Comparison of ENCODE assay signal across 12 mouse cellular contexts in genomic region chr15:100829775-100830174, GRCm38 (mm10). TPM values are rescaled to one million over a fixed set of nuclear protein-coding genes. Genes with fewer than 3 reads are reported as not detected.
A peak's percentile ranks its signal among the peaks of the same experiment; 100 is the strongest.
DNase-seq lines count a peak whose midpoint lies in the region; ATAC-seq lines count a peak whose summit lies in the region.
"Had no signal": no experiment of that assay in that cellular context is flagged by ENCODE, and none has a peak within 500 bp of the region (broad histone marks: within the 10 kb centered on the region; RNA-seq: fewer than 3 reads in every experiment).

No protein-coding gene starts in this region.

- no peak for DNase-seq in heart, adult 8-10 months (ENCODE audit: low spot score)
- peak; percentile 75 to 81 for DNase-seq in layer of hippocampus, postnatal 36 days
- DNase-seq in right cerebral cortex, postnatal 36 days (ENCODE audit: low spot score in 2 of 2) = peak; percentile 73 to 76
- no peak for DNase-seq in cerebellum, postnatal 4 days (ENCODE audit: low spot score in 2 of 2)
- DNase-seq in adrenal gland, adult 2 months = no peak
- DNase-seq in adrenal gland, postnatal 36 days = no peak
- DNase-seq: cerebellum, adult 2 months; gastrocnemius, postnatal 25 days had no signal

- no peak overlapping the region for H3K4me2 ChIP-seq in heart, embryonic 15.5 days
- no peak overlapping the region for H3K4me2 ChIP-seq in intestine, embryonic 15.5 days (replicated peaks)

- H3K27me3 ChIP-seq in heart, embryonic 15.5 days = peaks cover 32% of the 10 kb centered on the region
- no peaks in the 10 kb centered on the region for H3K27me3 ChIP-seq in intestine, embryonic 15.5 days (replicated peaks)

- H3K4me1 ChIP-seq in heart, embryonic 15.5 days (replicated peaks) = no peaks in the 10 kb centered on the region
- H3K4me1 ChIP-seq in intestine, embryonic 15.5 days (replicated peaks) = peaks cover 5% of the 10 kb centered on the region

- WGBS in heart, embryonic 15.5 days = 77% methylated on average over 9 of the region's 9 CpGs
- WGBS in intestine, embryonic 15.5 days = 67% methylated on average over 9 of the region's 9 CpGs

- ATAC-seq in heart, embryonic 15.5 days (replicated peaks; ENCODE audit: insufficient number of reproducible peaks, insufficient read depth, low FRiP score, low read depth) = 0 out of 2 replicates have a peak, but pooled peaks have one; percentile 39
- ATAC-seq in intestine, embryonic 15.5 days = peak; percentile 48

- H3K4me3 ChIP-seq in heart, embryonic 15.5 days = no peak overlapping the region
- H3K4me3 ChIP-seq in intestine, embryonic 15.5 days (replicated peaks) = no peak overlapping the region
- H3K4me3 ChIP-seq: forebrain, embryonic 10.5 days had no signal

- H3K9me3 ChIP-seq in heart, embryonic 15.5 days (replicated peaks) = no peaks in the 10 kb centered on the region
- H3K9me3 ChIP-seq in intestine, embryonic 15.5 days = no peaks in the 10 kb centered on the region
- H3K9me3 ChIP-seq: forebrain, embryonic 10.5 days had no signal

- no peaks in the 10 kb centered on the region for H3K36me3 ChIP-seq in heart, embryonic 15.5 days
- H3K36me3 ChIP-seq in intestine, embryonic 15.5 days = no peaks in the 10 kb centered on the region
- H3K36me3 ChIP-seq: forebrain, embryonic 10.5 days had no signal

- H3K27ac ChIP-seq in heart, embryonic 15.5 days = no peak overlapping the region
- no peak overlapping the region; the same call in 1 of the 2 replicates for H3K27ac ChIP-seq in intestine, embryonic 15.5 days
- H3K27ac ChIP-seq: forebrain, embryonic 10.5 days had no signal

- H3K9ac ChIP-seq in heart, embryonic 15.5 days = no peak overlapping the region
- H3K9ac ChIP-seq in intestine, embryonic 15.5 days = no peak overlapping the region

RNA-seq across cellular contexts. Expression of gene Scn8a, which starts 39.9 kb away (rescaled TPM):
- 0.28 and 0.82 TPM in 2 replicates for polyA plus RNA-seq in heart, embryonic 15.5 days (2015; fragmentation: Nextera tagmentation; extraction: Ambion mirVana)
- total RNA-seq in heart, adult 8-10 months (2022) = 1 to 10 TPM in 1 of 4 experiments, under 1 TPM in 2, not detected in 1; 0.41 to 1.2 (median 0.55) TPM
- polyA plus RNA-seq in intestine, embryonic 15.5 days (2015; fragmentation: Nextera tagmentation; extraction: Ambion mirVana) = 2.1 and 2.6 TPM in 2 replicates
- total RNA-seq in layer of hippocampus, postnatal 36 days (2021) = 100 to 1,000 TPM; 223 to 249 TPM
- 1 to 10 TPM; 2.8 to 4.6 TPM for total RNA-seq in adrenal gland, adult 2 months (2021)
- 1.6 and 2.4 TPM in 2 replicates for polyA plus RNA-seq in adrenal gland, adult 2 months (2012; rRNA removed)
- total RNA-seq in adrenal gland, postnatal 36 days (2021) = 1 to 10 TPM; 2.8 to 3.1 TPM
- total RNA-seq: megakaryocyte-erythroid progenitor cell, adult 5-6 weeks had no signal

Comparison
In these comparisons a context has a peak if more than half of its experiments do, and no peak if none do; other contexts are left out.
1. DNase-seq: peak in layer of hippocampus, postnatal 36 days (2 of 2) and right cerebral cortex, postnatal 36 days (2 of 2); none in heart, adult 8-10 months (single experiment), cerebellum, postnatal 4 days (0 of 2), adrenal gland, adult 2 months (single experiment) and adrenal gland, postnatal 36 days (0 of 2).
2. RNA of gene Scn8a, which starts 39.9 kb away (total RNA-seq): 223 to 249 TPM in layer of hippocampus, postnatal 36 days; 2.8 to 4.6 TPM in adrenal gland, adult 2 months, 2.8 to 3.1 TPM in adrenal gland, postnatal 36 days and 0.41 to 1.2 TPM in heart, adult 8-10 months; every median in the first group is over 10 times any median in the second.